Mouse (Mus musculus) liver, embryonic 14.5 days (tissue): Measurements from ENCODE around the gene Srsf2.

Experiments
- CTCF ChIP-seq: IDR thresholded peaks from 2 replicates; pipeline ENCODE4 v1.5.1; 2016; ENCODE audit warnings: antibody characterized with exemption, low read depth, control low read depth
- EP300 ChIP-seq: IDR thresholded peaks from 2 replicates; pipeline ENCODE4 v1.6.1; 2016; ENCODE audit warnings: antibody characterized with exemption, low read depth

DNA sequence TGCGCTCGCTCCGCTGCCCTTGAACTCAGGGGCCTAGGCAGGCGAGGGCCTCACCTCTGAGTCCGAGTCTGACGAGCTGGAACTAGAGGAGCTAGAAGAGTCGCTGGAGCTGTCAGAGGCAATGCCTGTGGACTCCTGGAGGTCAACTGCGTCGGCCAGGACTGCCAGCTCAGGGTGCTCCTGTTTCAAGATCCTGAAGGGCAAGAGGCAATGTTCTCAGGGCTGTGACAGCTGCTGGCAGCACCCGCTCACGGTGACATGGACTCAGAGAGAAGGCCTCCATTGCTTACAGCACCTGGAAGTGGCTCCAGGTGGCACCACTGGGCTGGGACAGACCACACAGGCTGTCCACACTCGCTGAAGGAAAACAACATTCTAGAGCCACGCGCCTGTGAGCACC is 14.0 kb downstream of the Srsf2 start:
- TF ChIP-seq CTCF: no peak
- TF ChIP-seq EP300: no peak
